Mouse (Mus musculus): Measurements from ENCODE around the gene Dst. TPM values are rescaled to one million over a fixed set of nuclear protein-coding genes. Genes with fewer than 3 reads are reported as not detected.

The Dst gene
- polyA plus RNA-seq, 1 experiment from 2014 or later = 23.5 TPM

GRCm38 (mm10) chr1:34129691-34130090 lies 221.7 kb downstream of the Dst start:
- H3K4me1 ChIP-seq = peaks cover 24% of the 10 kb centered on the region
- no peak overlapping the region for H3K27ac ChIP-seq
- H3K4me3 ChIP-seq = no peak overlapping the region
- WGBS = 58% methylated on average over 9 of the region's 9 CpGs
- H3K9me3 ChIP-seq = no peaks in the 10 kb centered on the region
- H3K4me2 ChIP-seq (replicated peaks) = no peak overlapping the region
- H3K36me3 ChIP-seq = no peaks in the 10 kb centered on the region
- ATAC-seq (ENCODE audit: low FRiP score, low read depth) = no peak
- no peaks in the 10 kb centered on the region for H3K27me3 ChIP-seq
- H3K9ac ChIP-seq = no peak overlapping the region

GRCm38 (mm10) chr1:34130804-34131203 lies 222.8 kb downstream of the Dst start:
- H3K4me3 ChIP-seq = no peak overlapping the region
- H3K4me2 ChIP-seq (replicated peaks) = no peak overlapping the region
- WGBS = 92% methylated on average over 10 of the region's 10 CpGs
- no peak for ATAC-seq (ENCODE audit: low FRiP score, low read depth)
- H3K27me3 ChIP-seq = no peaks in the 10 kb centered on the region
- peaks cover 28% of the 10 kb centered on the region for H3K4me1 ChIP-seq
- H3K27ac ChIP-seq = no peak overlapping the region
- H3K9ac ChIP-seq = no peak overlapping the region
- H3K9me3 ChIP-seq = no peaks in the 10 kb centered on the region
- no peaks in the 10 kb centered on the region for H3K36me3 ChIP-seq

- H3K36me3 ChIP-seq = no peaks in the 10 kb centered on the region
- no peak overlapping the region for H3K9ac ChIP-seq
- H3K27me3 ChIP-seq = no peaks in the 10 kb centered on the region
- H3K4me1 ChIP-seq = peaks cover 37% of the 10 kb centered on the region
- no peak overlapping the region for H3K27ac ChIP-seq
- H3K4me3 ChIP-seq = no peak overlapping the region
- ATAC-seq (ENCODE audit: low FRiP score, low read depth) = no peak
- H3K9me3 ChIP-seq = no peaks in the 10 kb centered on the region
- WGBS = 84% methylated on average over 16 of the region's 16 CpGs
- no peak overlapping the region for H3K4me2 ChIP-seq (replicated peaks)
Measured at GRCm38 (mm10) chr1:34132875-34133274, 224.8 kb downstream of the Dst start.

GRCm38 (mm10) chr1:34135535-34135934 lies 227.5 kb downstream of the Dst start:
- no peaks in the 10 kb centered on the region for H3K36me3 ChIP-seq
- no peak overlapping the region for H3K27ac ChIP-seq
- H3K27me3 ChIP-seq = no peaks in the 10 kb centered on the region
- H3K9ac ChIP-seq = no peak overlapping the region
- no peak overlapping the region for H3K4me2 ChIP-seq (replicated peaks)
- WGBS = 57% methylated on average over 3 of the region's 3 CpGs
- H3K9me3 ChIP-seq = no peaks in the 10 kb centered on the region
- ATAC-seq (ENCODE audit: low FRiP score, low read depth) = no peak
- H3K4me1 ChIP-seq = peaks cover 57% of the 10 kb centered on the region
- H3K4me3 ChIP-seq = no peak overlapping the region

- Histone ChIP-seq H3K4me1 (peaks cover 58% of the 10 kb centered on the region), H3K9me3 (no peaks in the 10 kb centered on the region), H3K4me3 (no peak overlapping the region), H3K9ac (no peak overlapping the region), H3K27me3 (no peaks in the 10 kb centered on the region), H3K4me2 (replicated peaks) (peak overlapping the region; percentile 3), H3K36me3 (no peaks in the 10 kb centered on the region), H3K27ac (peak overlapping the region; percentile 81)
- ATAC-seq (ENCODE audit: low FRiP score, low read depth) = 0 out of 2 replicates have a peak, but pooled peaks have one; percentile 4
- 55% methylated on average over 13 of the region's 13 CpGs for WGBS
Measured at GRCm38 (mm10) chr1:34139191-34139853, 231.3 kb downstream of the Dst start.

- Histone ChIP-seq H3K27me3 (no peaks in the 10 kb centered on the region), H3K9ac (no peak overlapping the region), H3K4me2 (replicated peaks) (peak overlapping the region; percentile 27; the same call in 1 of the 2 replicates), H3K4me1 (peaks cover 58% of the 10 kb centered on the region), H3K27ac (peak overlapping the region; percentile 81; the same call in 1 of the 2 replicates), H3K9me3 (no peaks in the 10 kb centered on the region), H3K4me3 (no peak overlapping the region), H3K36me3 (no peaks in the 10 kb centered on the region)
- 34% methylated on average over 6 of the region's 6 CpGs for WGBS
- peak; percentile 58 for ATAC-seq (ENCODE audit: low FRiP score, low read depth)
Measured at GRCm38 (mm10) chr1:34139871-34140471, 231.9 kb downstream of the Dst start.

- peak overlapping the region; percentile 45; the same call in 1 of the 2 replicates for H3K27ac ChIP-seq
Measured at GRCm38 (mm10) chr1:34140686-34141085, 232.7 kb downstream of the Dst start.

GRCm38 (mm10) chr1:34142951-34143580 lies 235.0 kb downstream of the Dst start:
- WGBS = 49% methylated on average over 9 of the region's 9 CpGs
- H3K9me3 ChIP-seq = no peaks in the 10 kb centered on the region
- H3K27ac ChIP-seq = peak overlapping the region; percentile 33; the same call in 1 of the 2 replicates
- peaks cover 47% of the 10 kb centered on the region for H3K4me1 ChIP-seq
- no peak overlapping the region for H3K4me3 ChIP-seq
- no peaks in the 10 kb centered on the region for H3K27me3 ChIP-seq
- H3K36me3 ChIP-seq = no peaks in the 10 kb centered on the region
- ATAC-seq (ENCODE audit: low FRiP score, low read depth) = no peak; the same call in 1 of the 2 replicates
- no peak overlapping the region for H3K4me2 ChIP-seq (replicated peaks)
- no peak overlapping the region for H3K9ac ChIP-seq

More at GRCm38 (mm10) chr1:34140686-34141085, 232.7 kb downstream of the Dst start:
- no peak for ATAC-seq (ENCODE audit: low FRiP score, low read depth)
- Histone ChIP-seq H3K9ac (no peak overlapping the region; the same call in 1 of the 2 replicates), H3K27me3 (no peaks in the 10 kb centered on the region), H3K36me3 (no peaks in the 10 kb centered on the region), H3K9me3 (no peaks in the 10 kb centered on the region), H3K4me2 (replicated peaks) (peak overlapping the region; percentile 27; the same call in 1 of the 2 replicates), H3K4me3 (no peak overlapping the region), H3K4me1 (peaks cover 61% of the 10 kb centered on the region)
- 49% methylated on average over 3 of the region's 3 CpGs for WGBS

- no peaks in the 10 kb centered on the region for H3K27me3 ChIP-seq
- H3K4me2 ChIP-seq (replicated peaks) = no peak overlapping the region
- no peak overlapping the region for H3K9ac ChIP-seq
- H3K4me3 ChIP-seq = no peak overlapping the region
- peaks cover 32% of the 10 kb centered on the region for H3K4me1 ChIP-seq
- H3K9me3 ChIP-seq = no peaks in the 10 kb centered on the region
- no peak overlapping the region for H3K27ac ChIP-seq
- H3K36me3 ChIP-seq = no peaks in the 10 kb centered on the region
- 89% methylated on average over 7 of the region's 7 CpGs for WGBS
- no peak for ATAC-seq (ENCODE audit: low FRiP score, low read depth)
Measured at GRCm38 (mm10) chr1:34144826-34145225, 236.8 kb downstream of the Dst start.

- H3K27me3 ChIP-seq = no peaks in the 10 kb centered on the region
- H3K9me3 ChIP-seq = no peaks in the 10 kb centered on the region
- H3K36me3 ChIP-seq = no peaks in the 10 kb centered on the region
- H3K4me3 ChIP-seq = no peak overlapping the region
- WGBS = 93% methylated on average over 11 of the region's 11 CpGs
- no peak for ATAC-seq (ENCODE audit: low FRiP score, low read depth)
- H3K4me2 ChIP-seq (replicated peaks) = no peak overlapping the region
- H3K9ac ChIP-seq = no peak overlapping the region
- H3K27ac ChIP-seq = no peak overlapping the region
- peaks cover 26% of the 10 kb centered on the region for H3K4me1 ChIP-seq
Measured at GRCm38 (mm10) chr1:34148039-34148438, 240.0 kb downstream of the Dst start.

- Histone ChIP-seq H3K9me3 (no peaks in the 10 kb centered on the region), H3K9ac (no peak overlapping the region), H3K36me3 (no peaks in the 10 kb centered on the region), H3K27ac (peak overlapping the region; percentile 72), H3K4me2 (replicated peaks) (no peak overlapping the region), H3K4me1 (peaks cover 10% of the 10 kb centered on the region), H3K27me3 (no peaks in the 10 kb centered on the region), H3K4me3 (no peak overlapping the region)
- ATAC-seq (ENCODE audit: low FRiP score, low read depth) = peak; percentile 87
- WGBS = 37% methylated on average over 10 of the region's 10 CpGs
Measured at GRCm38 (mm10) chr1:34150416-34151093, 242.5 kb downstream of the Dst start.

GRCm38 (mm10) chr1:34152683-34153082 lies 244.7 kb downstream of the Dst start:
- H3K4me3 ChIP-seq = no peak overlapping the region
- peaks cover 13% of the 10 kb centered on the region for H3K4me1 ChIP-seq
- no peaks in the 10 kb centered on the region for H3K9me3 ChIP-seq
- no peak overlapping the region for H3K9ac ChIP-seq
- no peak overlapping the region for H3K4me2 ChIP-seq (replicated peaks)
- no peaks in the 10 kb centered on the region for H3K27me3 ChIP-seq
- no peaks in the 10 kb centered on the region; the same call in 1 of the 2 replicates for H3K36me3 ChIP-seq
- ATAC-seq (ENCODE audit: low FRiP score, low read depth) = no peak
- no peak overlapping the region for H3K27ac ChIP-seq
- WGBS = 86% methylated on average over 5 of the region's 5 CpGs

All from limb, embryonic 13.5 days (tissue).